Mouse (Mus musculus): ENCODE data around the gene Tfb1m.
A peak's percentile ranks its signal among the peaks of the same experiment; 100 is the strongest.

The Tfb1m gene

DNA sequence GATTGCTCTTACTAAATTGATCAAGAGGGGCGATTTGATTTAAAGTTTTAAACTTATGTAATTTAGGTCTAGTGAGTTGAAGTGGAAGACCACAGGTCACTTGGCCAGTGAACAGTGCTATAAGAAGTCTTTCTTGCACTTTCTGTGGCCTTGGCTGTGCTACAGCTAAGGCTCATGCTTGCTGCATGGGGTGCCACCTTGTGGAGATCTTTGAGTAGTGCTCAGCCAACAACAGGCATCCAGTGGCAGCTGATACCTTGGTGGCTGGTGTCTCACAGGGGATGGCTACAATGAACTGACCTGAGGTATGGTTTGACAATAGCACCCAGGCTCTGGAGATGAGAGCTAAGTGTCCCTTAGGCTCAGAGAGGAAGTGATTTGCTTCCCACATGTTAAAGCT lies 47.7 kb downstream of the Tfb1m start:
- peak; percentile 34 for DNase-seq

DNA sequence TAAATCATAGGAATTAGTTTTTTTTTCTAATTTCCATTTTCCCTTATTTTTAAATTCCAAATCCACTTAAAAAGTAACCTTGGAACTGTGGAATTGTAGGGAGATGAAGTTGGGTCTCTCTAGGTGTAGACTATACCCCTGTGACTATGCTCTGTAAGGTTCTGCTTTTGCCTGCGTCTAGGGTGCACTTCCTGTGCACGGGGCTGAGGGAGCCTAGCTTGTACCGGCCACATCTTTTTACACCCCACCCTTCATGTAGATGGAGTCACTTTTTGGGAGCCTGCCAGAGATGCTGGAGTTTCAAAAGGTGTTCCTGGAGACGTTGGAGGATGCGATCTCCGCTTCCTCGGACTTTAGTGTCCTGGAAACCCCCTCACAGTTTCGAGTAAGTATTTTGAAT lies 51.1 kb downstream of the Tfb1m start:
- no peak for DNase-seq

GRCm38 (mm10) chr17:3505711-3506110 lies 51.9 kb downstream of the Tfb1m start:
- no peak for DNase-seq

GRCm38 (mm10) chr17:3500936-3501335 lies 56.6 kb downstream of the Tfb1m start:
- no peak for DNase-seq

- DNase-seq: no peak
Observed at GRCm38 (mm10) chr17:3500076-3500475, 57.5 kb downstream of the Tfb1m start.

DNA sequence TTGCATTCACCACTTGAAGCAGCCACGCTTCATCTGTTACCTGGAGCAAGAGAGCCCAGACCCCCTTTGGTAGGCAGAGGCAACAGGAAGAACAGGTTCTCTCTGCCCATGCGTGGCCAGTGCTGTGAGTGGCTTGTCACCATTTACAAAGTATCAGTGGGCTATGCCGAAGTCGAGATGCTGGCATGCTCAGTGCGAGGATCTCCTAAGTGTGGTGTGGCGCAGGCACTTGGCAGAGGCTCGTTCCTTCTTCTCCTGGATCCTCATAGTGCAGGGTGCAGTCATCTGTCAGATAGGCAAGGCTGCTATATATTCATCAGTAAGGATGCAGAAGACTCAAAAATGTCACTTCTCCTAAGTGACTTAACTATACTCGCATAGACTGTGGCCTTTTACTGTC lies 58.1 kb downstream of the Tfb1m start:
- no peak for DNase-seq

GRCm38 (mm10) chr17:3498580-3498979 lies 59.0 kb downstream of the Tfb1m start:
- no peak for DNase-seq

DNA sequence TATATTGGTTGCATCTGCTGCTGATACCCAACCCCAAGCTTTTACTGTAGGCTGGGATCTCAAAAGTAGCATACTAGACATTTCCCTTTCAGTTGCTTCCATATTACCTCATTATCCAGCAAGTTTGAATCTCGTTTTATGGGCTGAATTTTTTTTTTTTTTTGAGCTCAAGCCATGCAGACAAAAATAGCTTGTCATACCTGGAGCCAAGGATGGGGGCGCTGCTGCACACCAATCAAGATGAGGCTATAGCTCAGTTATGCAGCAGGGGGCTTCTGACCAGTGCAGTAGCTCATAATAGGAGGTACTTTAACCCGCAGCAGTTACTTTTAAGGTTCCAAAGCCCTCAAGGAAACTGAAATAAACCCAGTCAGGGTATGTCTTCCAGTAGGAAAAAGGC lies 59.5 kb downstream of the Tfb1m start:
- DNase-seq: no peak

- DNase-seq: no peak
Observed at GRCm38 (mm10) chr17:3496080-3496479, 61.5 kb downstream of the Tfb1m start.

DNA sequence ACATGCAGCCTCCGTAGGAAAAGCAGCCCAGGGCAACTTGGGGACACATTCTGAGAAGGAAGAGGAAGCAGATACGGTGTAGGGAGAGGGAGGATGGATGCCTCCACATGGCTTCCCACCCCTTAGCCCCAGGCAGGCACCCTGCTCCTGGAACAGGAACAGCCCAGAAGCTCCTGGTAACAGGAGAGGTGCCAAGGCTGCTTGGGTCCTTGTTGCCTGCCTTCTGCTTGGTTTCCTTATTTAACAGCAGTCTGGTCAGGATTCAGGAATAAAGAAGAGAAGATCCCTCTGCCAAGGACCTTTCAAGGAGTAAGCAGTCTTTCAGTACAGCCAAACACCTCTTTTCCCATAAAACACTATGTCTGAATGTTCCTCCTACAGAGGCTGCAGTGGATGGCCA lies 62.0 kb downstream of the Tfb1m start:
- no peak for DNase-seq

- DNase-seq: no peak
Observed at GRCm38 (mm10) chr17:3491667-3492066, 65.9 kb downstream of the Tfb1m start.

- DNase-seq: no peak
Observed at GRCm38 (mm10) chr17:3491065-3491464, 66.5 kb downstream of the Tfb1m start.

DNA sequence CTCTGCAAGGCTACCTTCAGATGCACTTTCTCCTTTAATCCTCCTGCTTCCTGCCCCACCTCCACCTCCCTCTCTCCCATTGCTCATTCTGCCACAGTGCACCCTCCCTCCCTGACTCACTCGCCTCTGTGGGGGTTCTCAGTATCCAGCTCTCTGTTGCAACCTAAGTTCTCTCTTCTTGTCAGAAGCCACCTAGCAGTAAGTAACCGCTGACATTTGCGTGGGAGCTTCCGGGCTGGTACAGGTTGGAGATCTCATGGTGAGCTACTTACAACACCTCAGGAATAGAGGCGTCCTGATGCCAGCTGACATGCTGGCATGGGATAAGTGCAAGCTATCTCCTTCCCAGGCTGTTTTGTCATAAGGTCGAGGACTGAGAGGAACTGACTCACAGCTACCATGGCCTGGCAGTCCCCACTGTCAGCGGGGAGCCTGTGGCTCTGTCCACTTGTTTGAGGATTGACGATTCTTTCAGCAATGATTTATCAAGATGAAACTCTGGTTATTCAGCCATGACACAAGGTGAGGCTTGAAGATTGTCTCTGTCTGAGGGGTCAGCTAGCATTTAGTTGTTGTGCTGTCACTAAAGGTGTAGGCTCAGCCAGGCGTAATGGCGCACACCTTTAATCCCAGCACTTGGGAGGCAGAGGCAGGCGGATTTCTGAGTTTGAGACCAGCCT lies 67.2 kb downstream of the Tfb1m start:
- DNase-seq: no peak

DNA sequence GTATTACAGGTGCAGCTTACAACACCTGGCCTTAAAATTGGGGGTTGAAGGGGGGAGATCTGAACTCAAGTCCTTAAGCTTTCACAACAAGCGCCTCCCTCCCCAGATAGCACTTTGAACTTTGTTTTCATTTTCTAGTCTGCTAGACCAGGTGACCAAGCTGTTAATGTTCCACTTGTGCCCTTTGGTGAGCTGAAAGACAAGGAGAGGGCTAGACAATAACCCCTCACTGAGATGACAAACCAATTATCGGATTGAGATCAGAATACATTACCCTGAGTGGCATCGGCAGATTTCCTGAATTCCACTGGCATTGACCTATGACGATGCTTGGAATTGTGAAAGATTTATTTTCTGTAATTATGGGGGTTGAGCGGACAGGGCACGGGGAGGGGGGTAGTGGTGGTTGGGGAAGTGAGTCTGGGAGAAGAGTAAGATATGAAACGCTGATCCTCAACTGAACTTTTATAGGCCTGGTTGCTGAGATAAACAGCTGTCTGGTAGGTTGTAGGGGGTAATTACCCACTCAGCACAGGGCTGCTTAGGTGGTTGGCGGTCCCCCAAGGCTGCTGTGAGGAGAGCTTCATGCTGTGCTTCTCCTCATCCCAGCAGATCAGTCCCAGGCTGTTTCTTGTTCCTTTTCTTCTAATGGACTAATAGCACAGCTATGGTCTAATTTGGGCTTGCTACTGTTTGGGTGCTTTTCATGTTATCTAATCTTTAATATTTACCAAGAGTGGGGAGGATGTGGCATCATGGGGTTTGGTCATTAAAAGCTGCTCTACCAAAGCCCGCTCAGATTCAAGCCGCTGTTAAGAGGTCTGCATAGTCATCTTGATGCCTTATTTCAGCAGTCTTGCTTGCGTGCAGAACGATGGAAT lies 69.6 kb downstream of the Tfb1m start:
- DNase-seq: no peak

DNA sequence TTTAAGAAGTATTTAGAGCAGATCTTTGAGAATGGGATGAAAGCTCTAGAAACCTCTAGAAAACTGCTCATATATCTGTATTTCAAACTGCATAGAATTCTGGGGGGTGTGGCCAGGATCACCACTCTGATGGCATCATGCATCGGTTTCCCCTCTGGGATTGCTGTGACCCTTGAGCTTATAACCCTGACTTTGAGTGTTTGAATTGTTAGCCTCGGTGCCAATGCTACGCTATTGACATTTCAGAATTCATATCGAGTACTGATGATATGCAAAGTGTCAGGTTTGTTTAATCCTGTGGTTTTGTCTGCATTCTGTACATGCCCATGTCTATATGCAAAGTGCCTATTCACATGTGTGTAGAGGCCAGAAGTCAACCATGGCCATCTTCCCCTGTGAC lies 70.4 kb downstream of the Tfb1m start:
- no peak for DNase-seq

DNA sequence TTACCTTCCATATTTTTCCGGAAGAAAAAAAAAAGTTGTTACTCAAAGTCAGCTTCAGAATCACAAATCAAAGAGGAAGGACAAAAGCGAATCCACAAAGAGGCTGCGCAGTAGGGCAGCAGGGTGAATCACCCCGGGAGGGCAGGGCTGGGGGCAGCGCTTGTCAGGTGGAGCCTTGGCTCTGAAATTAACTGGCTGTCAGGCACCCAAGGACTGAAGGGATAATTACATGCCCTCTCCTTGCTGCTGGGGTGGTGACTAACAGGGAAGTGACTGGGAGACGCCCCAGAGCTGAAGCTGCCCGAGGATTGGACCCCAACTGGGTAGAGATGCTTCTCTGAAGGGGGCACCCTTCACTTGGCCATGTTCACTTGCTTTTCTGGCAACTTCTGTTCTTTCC lies 71.7 kb downstream of the Tfb1m start:
- DNase-seq: no peak

GRCm38 (mm10) chr17:3483091-3483490 lies 74.5 kb downstream of the Tfb1m start:
- no peak for DNase-seq

DNA sequence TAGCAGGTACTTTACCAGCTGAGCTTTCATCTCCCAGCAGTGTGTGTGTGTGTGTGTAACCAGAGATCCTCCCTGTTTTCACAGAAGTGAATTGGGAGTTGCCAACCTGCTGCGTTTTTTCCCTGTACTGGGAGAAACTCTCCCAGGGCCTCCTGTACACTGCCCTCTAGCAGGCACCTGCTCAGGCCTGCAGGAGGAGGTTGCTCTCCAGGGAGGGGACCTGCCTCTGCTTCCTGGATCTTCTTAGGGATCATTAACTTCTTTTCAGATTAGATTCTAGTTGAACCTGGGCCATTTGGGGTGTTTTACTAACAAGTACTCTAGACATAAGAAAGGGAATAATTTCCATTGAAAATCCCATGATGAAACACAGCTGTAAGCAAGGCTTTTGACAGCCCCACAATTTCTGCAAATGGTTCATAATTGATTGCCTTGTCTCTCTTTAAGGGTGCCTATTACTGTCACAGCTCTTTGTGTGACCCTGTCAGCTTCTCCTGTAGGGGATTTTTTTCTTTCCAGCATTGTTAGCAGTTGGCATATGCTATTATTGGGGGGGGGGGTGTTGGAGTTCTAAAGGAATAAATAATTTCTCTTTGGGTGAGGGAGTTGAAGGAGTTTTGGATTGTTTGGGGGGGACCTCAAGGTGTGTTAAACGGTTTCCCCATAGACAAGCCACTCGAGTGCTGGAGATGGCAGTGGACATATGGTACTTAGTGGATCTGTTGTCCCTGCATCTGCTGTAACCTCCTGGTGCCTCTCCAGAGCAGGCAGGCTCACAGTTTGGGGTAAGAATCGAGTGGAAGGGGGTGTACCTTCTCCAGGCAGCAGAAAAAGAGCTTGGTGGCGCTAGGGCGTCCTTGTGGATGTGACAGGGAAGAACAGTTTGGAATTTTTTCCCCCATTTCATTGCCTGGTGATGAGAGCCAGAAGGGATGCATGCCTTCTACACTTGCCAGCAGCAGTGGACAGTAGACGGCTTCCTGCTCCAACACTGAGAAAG lies 75.7 kb downstream of the Tfb1m start:
- no peak for DNase-seq

- DNase-seq: no peak
Observed at GRCm38 (mm10) chr17:3476546-3476945, 81.0 kb downstream of the Tfb1m start.

- no peak for DNase-seq
Observed at GRCm38 (mm10) chr17:3472018-3472417, 85.6 kb downstream of the Tfb1m start.

Measured in lung, adult 18-20 months (tissue).